Mouse (Mus musculus): ENCODE data around the gene Efnb3. TPM values are rescaled to one million over a fixed set of nuclear protein-coding genes. Genes with fewer than 3 reads are reported as not detected.
A peak's percentile ranks its signal among the peaks of the same experiment; 100 is the strongest.

Gene Efnb3
- polyA plus RNA-seq, 1 experiment from 2014 or later, result 0.75 TPM

GRCm38 (mm10) chr11:69563373-69563772 lies 3.4 kb upstream of the Efnb3 start:
- Histone ChIP-seq H3K9ac (no peak overlapping the region), H3K27ac (no peak overlapping the region), H3K36me3 (peaks cover 74% of the 10 kb centered on the region), H3K4me2 (no peak overlapping the region), H3K9me3 (replicated peaks) (no peaks in the 10 kb centered on the region), H3K4me3 (replicated peaks) (no peak overlapping the region), H3K27me3 (peaks cover 39% of the 10 kb centered on the region), H3K4me1 (replicated peaks) (peaks cover 42% of the 10 kb centered on the region)
- DNase-seq (no peak), ATAC-seq (ENCODE audit: low read depth) (no peak)
- WGBS (ENCODE audit: insufficient replicate concordance), result 83% methylated on average over 13 of the region's 13 CpGs

- H3K27me3 ChIP-seq, result peaks cover 59% of the 10 kb centered on the region
- no peak overlapping the region for H3K9ac ChIP-seq
- H3K36me3 ChIP-seq, result peaks cover 52% of the 10 kb centered on the region
- H3K4me1 ChIP-seq (replicated peaks), result peaks cover 43% of the 10 kb centered on the region
- 75% methylated on average over 16 of the region's 16 CpGs for WGBS (ENCODE audit: insufficient replicate concordance)
- H3K4me3 ChIP-seq (replicated peaks), result no peak overlapping the region
- no peaks in the 10 kb centered on the region for H3K9me3 ChIP-seq (replicated peaks)
- H3K27ac ChIP-seq, result no peak overlapping the region
- no peak overlapping the region for H3K4me2 ChIP-seq
- no peak for DNase-seq
- no peak for ATAC-seq (ENCODE audit: low read depth)
Observed at GRCm38 (mm10) chr11:69560896-69561854, 1.2 kb upstream of the Efnb3 start.

- Histone ChIP-seq H3K36me3 (peaks cover 37% of the 10 kb centered on the region), H3K4me1 (replicated peaks) (peaks cover 38% of the 10 kb centered on the region), H3K27me3 (peaks cover 70% of the 10 kb centered on the region), H3K4me2 (peak overlapping the region; percentile 56), H3K27ac (no peak overlapping the region), H3K9me3 (replicated peaks) (no peaks in the 10 kb centered on the region), H3K9ac (peak overlapping the region; percentile 17; the same call in 1 of the 2 replicates), H3K4me3 (replicated peaks) (peak overlapping the region; percentile 46)
- ATAC-seq (ENCODE audit: low read depth) (no peak), DNase-seq (no peak)
- WGBS (ENCODE audit: insufficient replicate concordance), result 14% methylated on average over 5 of the region's 5 CpGs
Observed at GRCm38 (mm10) chr11:69559183-69559582, 822 bp downstream of the Efnb3 start.

DNA sequence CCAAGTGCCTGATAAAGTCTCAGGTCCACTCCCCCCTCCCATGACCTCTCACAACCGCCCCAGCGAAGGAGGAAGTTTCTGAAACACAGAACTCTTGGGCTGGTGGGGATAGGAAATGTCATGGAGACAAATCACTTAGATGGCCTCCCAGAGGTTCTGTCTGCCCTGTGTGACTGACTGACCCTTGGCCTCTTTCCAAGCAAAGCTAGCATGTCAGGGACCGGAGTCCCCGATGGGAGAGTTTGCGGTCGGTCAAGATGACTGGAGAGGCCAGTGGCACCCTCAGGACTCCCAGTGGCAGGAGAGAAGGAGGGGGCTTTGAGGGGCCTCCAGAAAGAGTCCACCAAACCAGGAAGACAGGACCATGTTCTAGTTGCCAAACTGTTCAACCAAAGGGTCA lies 1.2 kb downstream of the Efnb3 start:
- Histone ChIP-seq H3K27me3 (peaks cover 70% of the 10 kb centered on the region), H3K9ac (peak overlapping the region; percentile 17; the same call in 1 of the 2 replicates), H3K27ac (no peak overlapping the region), H3K9me3 (replicated peaks) (no peaks in the 10 kb centered on the region), H3K4me2 (peak overlapping the region; percentile 56; the same call in 1 of the 2 replicates), H3K36me3 (peaks cover 33% of the 10 kb centered on the region), H3K4me1 (replicated peaks) (peaks cover 34% of the 10 kb centered on the region), H3K4me3 (replicated peaks) (no peak overlapping the region)
- ATAC-seq (ENCODE audit: low read depth) (no peak), DNase-seq (no peak)
- 13% methylated on average over 6 of the region's 6 CpGs for WGBS (ENCODE audit: insufficient replicate concordance)

DNA sequence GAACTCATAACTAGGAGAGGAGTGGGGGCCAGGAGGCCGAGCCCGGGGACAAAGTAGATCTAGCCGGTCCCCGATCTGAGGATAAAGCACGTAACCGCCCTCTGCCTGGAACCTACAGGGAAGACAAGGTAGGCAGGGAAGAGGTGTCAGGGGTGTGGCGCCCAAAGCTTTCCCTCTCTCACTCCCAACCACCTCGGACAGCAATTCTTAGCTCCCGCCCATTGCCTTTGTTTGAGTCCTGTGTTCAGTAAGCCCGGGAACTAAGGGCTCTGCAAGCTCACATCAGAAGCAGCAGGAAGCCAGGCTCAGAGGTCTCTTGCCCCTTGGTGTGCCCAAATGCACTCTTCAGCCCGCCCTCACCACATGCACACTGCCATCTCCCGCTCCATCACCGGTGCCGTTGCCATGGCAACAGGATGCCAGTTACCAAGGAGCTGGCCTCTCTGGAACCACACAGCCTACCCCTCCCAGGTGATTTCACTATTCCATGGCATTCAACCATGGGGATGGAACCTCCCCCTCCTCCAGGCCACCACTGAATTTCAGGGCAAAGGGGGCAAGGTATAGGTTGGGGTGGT lies 2.5 kb downstream of the Efnb3 start:
- Histone ChIP-seq H3K27me3 (peaks cover 82% of the 10 kb centered on the region), H3K9me3 (replicated peaks) (no peaks in the 10 kb centered on the region), H3K4me3 (replicated peaks) (no peak overlapping the region), H3K4me1 (replicated peaks) (peaks cover 28% of the 10 kb centered on the region), H3K27ac (no peak overlapping the region), H3K36me3 (peaks cover 20% of the 10 kb centered on the region), H3K9ac (no peak overlapping the region), H3K4me2 (no peak overlapping the region)
- no peak for DNase-seq
- no peak for ATAC-seq (ENCODE audit: low read depth)
- 39% methylated on average over 14 of the region's 14 CpGs for WGBS (ENCODE audit: insufficient replicate concordance)

DNA sequence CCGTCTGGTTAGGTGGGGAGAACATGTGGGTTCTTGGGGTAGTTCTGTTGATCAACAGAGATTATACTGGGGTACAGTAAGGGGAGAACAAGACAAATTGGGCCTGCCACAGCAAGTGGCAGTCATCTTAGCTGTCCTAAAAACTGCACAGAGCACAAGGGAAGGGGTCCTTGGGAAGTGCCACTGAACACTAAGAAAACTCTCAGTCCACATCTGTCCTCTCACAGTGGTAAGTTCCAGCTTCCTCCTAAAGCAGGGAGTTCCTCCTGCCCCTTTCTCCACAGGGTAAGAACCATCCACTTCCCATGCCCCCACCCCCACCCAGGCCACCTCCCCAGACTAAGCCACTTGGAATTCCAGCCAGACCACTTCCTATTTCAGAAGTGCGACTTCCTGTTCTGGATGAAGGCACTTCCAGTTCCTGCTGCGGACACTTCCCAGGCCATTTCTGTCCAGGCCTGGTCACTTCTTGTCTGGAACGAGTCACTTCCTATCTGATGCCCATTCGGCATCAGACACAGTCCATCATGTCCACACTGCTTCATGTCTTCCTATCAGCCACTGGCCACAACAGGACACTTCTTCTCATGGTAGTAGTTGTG lies 5.4 kb downstream of the Efnb3 start:
- ATAC-seq (ENCODE audit: low read depth) (0 out of 2 replicates have a peak, but pooled peaks have one; percentile 19), DNase-seq (no peak)
- no peaks in the 10 kb centered on the region for H3K9me3 ChIP-seq (replicated peaks)
- H3K4me3 ChIP-seq (replicated peaks), result no peak overlapping the region
- no peak overlapping the region; the same call in 1 of the 2 replicates for H3K27ac ChIP-seq
- H3K36me3 ChIP-seq, result no peaks in the 10 kb centered on the region
- peaks cover 66% of the 10 kb centered on the region for H3K27me3 ChIP-seq
- no peak overlapping the region for H3K9ac ChIP-seq
- peaks cover 14% of the 10 kb centered on the region for H3K4me1 ChIP-seq (replicated peaks)
- 38% methylated on average over 5 of the region's 5 CpGs for WGBS (ENCODE audit: insufficient replicate concordance)
- no peak overlapping the region for H3K4me2 ChIP-seq

DNA sequence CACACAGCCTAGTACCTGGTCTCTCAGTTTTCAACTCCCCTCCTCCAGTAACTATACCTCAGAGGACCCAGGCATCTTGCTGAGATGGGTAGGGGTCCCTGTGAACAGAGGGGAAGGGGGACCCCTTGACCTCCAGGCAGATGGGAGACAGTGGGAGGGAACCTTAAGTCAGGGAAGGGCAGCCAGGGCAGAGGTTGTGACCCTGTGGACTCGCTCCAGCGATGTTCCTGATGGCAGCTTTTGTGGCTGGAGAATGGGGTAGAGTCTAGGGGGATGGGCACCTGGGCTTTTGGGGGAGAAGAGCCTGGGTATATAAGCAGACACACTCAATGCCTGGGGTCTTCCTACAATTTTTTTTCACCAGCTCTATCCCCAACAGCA lies 6.7 kb downstream of the Efnb3 start:
- Histone ChIP-seq H3K27ac (no peak overlapping the region), H3K36me3 (no peaks in the 10 kb centered on the region), H3K27me3 (peaks cover 66% of the 10 kb centered on the region), H3K9me3 (replicated peaks) (no peaks in the 10 kb centered on the region), H3K4me3 (replicated peaks) (no peak overlapping the region), H3K9ac (no peak overlapping the region), H3K4me1 (replicated peaks) (peaks cover under 1% of the 10 kb centered on the region; the same call in 1 of the 2 replicates), H3K4me2 (no peak overlapping the region)
- DNase-seq (no peak), ATAC-seq (ENCODE audit: low read depth) (no peak)
- WGBS (ENCODE audit: insufficient replicate concordance), result 44% methylated on average over 2 of the region's 2 CpGs

- H3K36me3 ChIP-seq, result no peaks in the 10 kb centered on the region
- no peak overlapping the region for H3K4me2 ChIP-seq
- H3K4me1 ChIP-seq (replicated peaks), result no peaks in the 10 kb centered on the region; the same call in 1 of the 2 replicates
- peaks cover 66% of the 10 kb centered on the region for H3K27me3 ChIP-seq
- no peak overlapping the region for H3K27ac ChIP-seq
- ATAC-seq (ENCODE audit: low read depth) (no peak), DNase-seq (no peak)
- H3K4me3 ChIP-seq (replicated peaks), result no peak overlapping the region
- H3K9ac ChIP-seq, result no peak overlapping the region
- WGBS (ENCODE audit: insufficient replicate concordance), result 39% methylated on average over 14 of the region's 14 CpGs
- H3K9me3 ChIP-seq (replicated peaks), result no peaks in the 10 kb centered on the region
Observed at GRCm38 (mm10) chr11:69552622-69553340, 7.2 kb downstream of the Efnb3 start.

- no peak for DNase-seq
- H3K4me2 ChIP-seq, result no peak overlapping the region
- H3K9me3 ChIP-seq (replicated peaks), result no peaks in the 10 kb centered on the region
- H3K27me3 ChIP-seq, result peaks cover 66% of the 10 kb centered on the region
- WGBS (ENCODE audit: insufficient replicate concordance), result 52% methylated on average over 4 of the region's 4 CpGs
- ATAC-seq (ENCODE audit: low read depth), result no peak
- peaks cover 13% of the 10 kb centered on the region for H3K4me1 ChIP-seq (replicated peaks)
- H3K36me3 ChIP-seq, result no peaks in the 10 kb centered on the region
- H3K4me3 ChIP-seq (replicated peaks), result no peak overlapping the region
- H3K9ac ChIP-seq, result no peak overlapping the region
- no peak overlapping the region for H3K27ac ChIP-seq
Observed at GRCm38 (mm10) chr11:69551310-69551709, 8.7 kb downstream of the Efnb3 start.

DNA sequence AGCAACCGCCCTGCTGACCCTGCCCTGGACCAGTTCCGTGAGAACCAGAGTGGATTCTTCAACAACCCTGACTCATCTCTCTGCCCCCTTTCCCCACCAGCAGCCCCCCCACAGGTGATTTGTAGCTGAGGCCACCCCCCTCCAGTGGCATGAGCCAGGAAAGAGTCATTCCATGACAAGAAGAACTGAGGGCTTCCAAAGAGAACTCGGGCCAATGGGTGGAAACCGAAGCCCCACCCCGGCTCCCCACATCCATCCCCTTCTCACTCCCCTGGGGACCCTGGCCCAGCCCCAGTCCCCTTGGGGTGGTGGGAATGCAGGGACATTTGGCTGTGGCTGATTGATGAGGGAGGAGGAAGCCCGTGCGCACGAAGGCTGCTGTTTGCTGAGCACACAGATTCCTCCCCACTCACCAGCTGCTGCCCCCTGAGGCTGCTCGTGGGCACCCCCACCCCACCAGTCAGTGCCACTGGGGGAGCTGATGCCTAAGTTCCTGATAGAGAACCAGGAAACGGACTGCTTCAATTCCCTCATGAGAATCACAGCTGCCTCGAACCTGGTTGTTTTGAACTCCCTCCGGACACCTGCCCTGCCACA lies 10.8 kb downstream of the Efnb3 start, which contains the start of gene Dnah2:
Dnah2 (minus strand) TSS at position 51 of the 597 bp plus-strand sequence.
- Histone ChIP-seq H3K27me3 (peaks cover 68% of the 10 kb centered on the region), H3K36me3 (no peaks in the 10 kb centered on the region), H3K9ac (no peak within 1 kb of the TSS), H3K4me2 (no peak within 1 kb of the TSS), H3K27ac (no peak within 1 kb of the TSS), H3K4me1 (replicated peaks) (peaks cover 19% of the 10 kb centered on the region), H3K4me3 (replicated peaks) (no peak within 1 kb of the TSS), H3K9me3 (replicated peaks) (no peaks in the 10 kb centered on the region)
- 44% methylated on average over 12 of the region's 12 CpGs for WGBS (ENCODE audit: insufficient replicate concordance)
- DNase-seq (no peak), ATAC-seq (ENCODE audit: low read depth) (no peak)

All from liver, embryonic 13.5 days (tissue).